Mouse (Mus musculus): ENCODE results near the gene Dlg4.
"Not testable (repeated sequence)": the region's sequence is repeated elsewhere in the genome, so short reads cannot be mapped to it uniquely, and the experiment has no call there.

Dlg4 gene

DNA sequence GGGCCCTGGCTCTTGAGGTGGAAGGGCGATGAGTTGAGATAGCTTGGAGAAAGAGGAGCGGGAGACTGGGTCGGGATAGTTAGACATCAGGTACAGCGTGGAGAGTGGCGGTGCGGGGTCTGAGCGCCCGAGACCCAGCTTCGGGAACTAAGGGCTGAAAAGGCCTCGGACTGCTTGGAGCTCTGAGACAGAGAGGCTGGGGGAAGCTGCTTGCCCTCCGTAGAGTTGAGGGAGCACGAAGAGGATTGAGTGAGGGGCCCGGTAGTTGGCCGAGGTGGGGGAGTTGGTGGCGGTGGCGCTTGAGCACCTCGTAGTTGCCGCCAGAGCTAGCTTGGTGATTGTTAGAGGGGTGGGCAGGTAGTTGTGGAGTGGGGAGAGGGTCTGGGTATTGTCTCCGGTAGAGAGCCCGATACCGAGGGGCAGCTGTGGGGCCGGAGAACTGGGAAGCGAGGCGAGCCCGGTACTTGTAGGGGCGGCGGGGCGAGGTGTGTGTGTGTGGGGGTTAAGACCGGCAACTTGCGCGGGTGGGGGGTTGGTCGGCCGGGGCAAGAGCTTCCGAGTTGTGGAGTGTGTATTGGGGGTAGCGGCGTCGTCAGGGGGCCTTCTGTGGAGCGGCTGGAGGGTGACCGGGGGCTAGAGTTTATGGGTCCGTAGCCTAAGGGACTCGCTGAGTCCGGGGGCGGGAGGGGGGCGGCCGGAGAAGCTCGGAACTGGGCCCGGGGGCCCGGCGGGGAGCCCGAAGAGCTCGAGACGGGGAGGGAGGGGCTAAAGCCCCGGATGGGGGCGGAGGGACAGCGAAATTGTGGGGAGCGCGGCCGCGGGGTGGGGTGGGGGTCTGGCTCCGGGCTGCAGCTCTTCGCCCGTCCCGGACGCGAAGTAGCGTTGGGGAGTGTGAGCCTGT is 20.3 kb upstream of the Dlg4 start:
- DNase-seq (ENCODE audit: low read depth, low spot score): peak; percentile 80

DNA sequence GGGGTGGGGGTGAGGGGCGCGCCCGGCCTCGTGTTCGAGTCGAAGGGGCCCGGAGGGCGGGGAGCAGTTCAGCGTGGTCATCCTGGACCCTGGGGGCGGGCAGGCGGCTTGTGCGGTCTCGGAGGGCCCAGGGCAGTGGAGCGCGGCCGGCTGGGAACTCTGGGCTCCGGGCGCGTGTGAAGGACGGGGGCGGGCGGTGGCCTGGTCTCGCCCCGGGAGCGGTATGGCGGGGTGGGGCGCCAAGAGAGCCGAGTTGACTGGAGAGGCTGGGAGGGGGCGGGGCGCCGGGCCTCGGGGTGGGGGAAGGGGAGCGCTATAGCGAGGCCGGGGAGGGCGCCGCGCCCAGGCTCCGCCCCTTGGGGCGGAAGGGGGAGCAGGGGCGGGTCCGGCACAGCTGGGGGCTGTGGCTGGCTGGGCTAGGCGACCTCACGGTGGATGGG is 19.7 kb upstream of the Dlg4 start:
- DNase-seq (ENCODE audit: low read depth, low spot score): peak; percentile 92

DNA sequence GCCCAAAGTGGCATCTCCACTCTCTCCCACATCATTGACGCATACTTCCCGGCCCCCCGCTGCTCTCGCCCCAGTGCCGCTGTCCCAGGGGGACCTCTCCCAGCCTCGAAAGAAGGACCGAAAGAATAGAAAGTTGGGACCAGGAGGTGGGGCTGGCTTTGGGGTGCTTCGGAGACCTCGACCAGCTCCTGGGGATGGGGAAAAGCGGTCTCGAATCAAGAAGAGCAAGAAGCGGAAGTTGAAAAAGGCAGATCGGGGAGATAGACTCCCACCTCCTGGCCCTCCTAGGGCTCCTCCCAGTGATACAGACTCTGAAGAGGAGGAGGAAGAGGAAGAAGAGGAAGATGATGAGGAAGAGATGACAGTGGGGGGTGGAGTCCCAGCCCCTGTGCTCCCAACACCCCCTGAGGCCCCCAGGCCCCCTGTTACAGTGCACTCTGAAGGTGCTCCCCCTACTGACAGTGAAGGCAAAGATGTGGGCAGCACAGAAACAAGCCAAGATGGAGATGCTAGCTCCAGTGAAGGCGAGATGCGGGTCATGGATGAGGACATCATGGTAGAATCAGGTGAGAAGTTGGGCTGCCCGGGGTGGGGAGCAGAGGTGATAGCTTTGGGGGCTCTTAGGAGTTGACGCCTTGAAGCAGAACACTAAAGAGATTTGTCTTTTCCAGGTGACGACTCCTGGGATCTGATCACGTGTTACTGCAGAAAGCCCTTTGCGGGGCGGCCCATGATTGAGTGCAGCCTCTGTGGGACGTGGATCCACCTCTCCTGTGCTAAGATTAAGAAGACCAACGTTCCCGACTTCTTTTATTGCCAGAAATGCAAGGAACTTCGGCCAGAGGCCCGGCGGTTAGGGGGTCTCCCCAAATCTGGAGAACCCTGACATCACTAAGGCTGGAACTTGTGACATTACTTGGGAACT is 17.9 kb upstream of the Dlg4 start:
- peak; percentile 42 for DNase-seq (ENCODE audit: low read depth, low spot score)

GRCm38 (mm10) chr11:69999666-70000065 is 17.1 kb upstream of the Dlg4 start:
- peak; percentile 55 for DNase-seq (ENCODE audit: low read depth, low spot score)

GRCm38 (mm10) chr11:70000396-70000898 is 16.3 kb upstream of the Dlg4 start, which contains the start of gene Dvl2:
Gene Dvl2 (plus strand): TSS chr11:70000595.
- DNase-seq (ENCODE audit: low read depth, low spot score): peak; percentile 97

DNA sequence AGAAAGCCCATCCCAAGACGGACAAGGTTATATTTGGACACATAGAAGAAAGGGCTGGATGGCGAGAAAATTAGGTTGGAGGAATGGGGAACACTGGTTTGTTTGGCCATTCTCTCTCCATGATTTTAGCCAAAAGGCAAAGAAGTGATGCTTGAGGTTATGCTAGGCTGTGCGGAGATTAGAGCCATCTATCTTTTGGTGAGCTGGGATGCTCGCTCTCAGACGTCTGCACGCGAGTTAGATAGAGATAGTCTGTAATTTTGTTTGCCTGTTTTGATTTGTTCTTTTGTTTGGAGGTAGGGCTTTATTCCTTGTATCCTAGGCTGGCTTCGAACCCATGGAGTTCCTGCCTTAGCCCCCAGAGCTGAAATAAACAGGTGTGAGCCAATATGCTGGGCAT is 15.6 kb upstream of the Dlg4 start:
- DNase-seq (ENCODE audit: low read depth, low spot score): no peak

GRCm38 (mm10) chr11:70001865-70002264 is 14.9 kb upstream of the Dlg4 start:
- DNase-seq (ENCODE audit: low read depth, low spot score): peak; percentile 79

GRCm38 (mm10) chr11:70002471-70002870 is 14.3 kb upstream of the Dlg4 start:
- DNase-seq (ENCODE audit: low read depth, low spot score): no peak

DNA sequence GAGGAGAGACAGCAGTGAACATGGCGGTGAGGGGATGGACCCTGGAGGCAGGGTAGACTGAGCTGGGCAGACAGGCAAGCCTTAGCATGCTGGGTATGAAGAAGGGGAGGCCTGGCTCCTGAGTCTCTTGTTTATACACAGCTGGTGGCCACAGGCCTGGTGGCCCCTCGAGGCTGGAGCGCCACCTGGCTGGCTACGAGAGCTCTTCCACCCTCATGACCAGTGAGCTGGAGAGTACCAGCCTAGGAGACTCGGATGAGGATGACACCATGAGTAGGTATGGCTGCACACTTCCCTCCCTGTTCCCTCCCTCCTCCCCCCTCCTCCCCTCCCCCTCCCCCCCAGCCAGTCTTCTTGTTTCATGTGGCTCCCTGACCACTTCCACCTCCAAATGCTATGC is 11.2 kb upstream of the Dlg4 start:
- DNase-seq (ENCODE audit: low read depth, low spot score): peak; percentile 72

- no peak for DNase-seq (ENCODE audit: low read depth, low spot score)
These were observed 6.7 kb upstream of the Dlg4 start for GRCm38 (mm10) chr11:70010033-70010432.

GRCm38 (mm10) chr11:70010548-70010947 is 6.2 kb upstream of the Dlg4 start:
- DNase-seq (ENCODE audit: low read depth, low spot score): no peak

DNA sequence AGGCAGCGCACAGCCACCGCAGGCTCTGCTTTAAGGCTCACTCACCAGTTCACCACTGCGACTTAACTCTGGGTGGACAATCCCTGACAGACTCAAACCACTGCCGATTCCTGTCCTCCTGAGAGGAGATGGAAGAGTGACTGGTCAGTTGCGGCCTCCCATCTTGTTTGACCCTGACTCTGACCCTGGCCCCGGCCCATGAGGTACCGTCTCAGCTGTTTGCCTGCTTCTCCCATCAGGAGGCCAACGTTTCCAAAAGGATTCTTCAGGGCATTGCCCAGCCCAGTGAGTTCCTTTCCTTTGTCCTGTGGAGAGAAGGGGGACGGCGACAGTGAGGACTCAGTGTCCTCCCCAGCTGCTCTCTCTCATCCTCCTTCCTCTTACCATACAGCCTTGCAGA is 5.8 kb upstream of the Dlg4 start:
- no peak for DNase-seq (ENCODE audit: low read depth, low spot score)

GRCm38 (mm10) chr11:70012931-70013330 is 3.8 kb upstream of the Dlg4 start:
- no peak for DNase-seq (ENCODE audit: low read depth, low spot score)

DNA sequence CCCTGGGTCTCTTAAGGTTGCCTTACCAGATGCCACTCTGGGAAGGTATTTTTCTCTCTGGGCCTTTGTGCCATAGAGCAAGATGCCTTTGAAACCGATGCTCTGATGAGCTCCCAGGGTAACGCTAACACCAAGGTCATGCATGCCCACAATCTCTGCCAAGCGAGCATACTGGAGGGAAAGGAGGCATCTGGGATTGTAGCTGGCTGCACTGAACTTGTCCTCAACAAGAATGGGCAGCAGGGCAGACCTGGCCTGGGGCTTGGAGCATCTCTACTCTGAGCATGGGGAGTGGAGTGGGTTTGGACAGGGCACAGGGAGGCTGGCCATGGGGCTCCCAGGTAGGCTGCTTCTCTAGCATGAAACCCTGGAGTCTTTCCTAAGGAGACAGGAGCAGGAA is 3.3 kb upstream of the Dlg4 start:
- no peak for DNase-seq (ENCODE audit: low read depth, low spot score)

DNA sequence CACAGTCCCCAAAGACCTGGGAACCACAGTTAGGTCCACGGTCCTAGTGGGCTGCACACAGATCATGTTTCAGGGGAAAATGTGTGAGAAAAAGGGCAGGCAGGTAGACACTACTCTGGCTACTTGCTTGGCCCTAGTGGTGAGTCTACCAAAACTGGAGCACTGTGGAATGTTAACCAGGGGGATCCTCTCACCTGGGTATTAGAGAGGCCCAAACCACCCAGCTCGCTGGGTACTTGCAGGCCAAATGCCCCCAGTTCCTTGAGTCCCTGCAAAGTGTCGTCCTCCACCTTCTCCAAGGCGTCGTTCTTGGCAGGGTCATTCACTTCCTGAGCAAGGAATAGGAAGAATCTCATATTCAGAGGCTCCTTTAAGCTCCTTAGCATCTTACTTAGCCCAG is 2.7 kb upstream of the Dlg4 start:
- DNase-seq (ENCODE audit: low read depth, low spot score): no peak

GRCm38 (mm10) chr11:70014880-70015558 is 1.7 kb upstream of the Dlg4 start, which contains the start of gene Acadvl:
Gene Acadvl (minus strand): TSS chr11:70015411.
- peak; percentile 89 for DNase-seq (ENCODE audit: low read depth, low spot score)

GRCm38 (mm10) chr11:70015677-70016076 is 1.1 kb upstream of the Dlg4 start:
- no peak for DNase-seq (ENCODE audit: low read depth, low spot score)

DNA sequence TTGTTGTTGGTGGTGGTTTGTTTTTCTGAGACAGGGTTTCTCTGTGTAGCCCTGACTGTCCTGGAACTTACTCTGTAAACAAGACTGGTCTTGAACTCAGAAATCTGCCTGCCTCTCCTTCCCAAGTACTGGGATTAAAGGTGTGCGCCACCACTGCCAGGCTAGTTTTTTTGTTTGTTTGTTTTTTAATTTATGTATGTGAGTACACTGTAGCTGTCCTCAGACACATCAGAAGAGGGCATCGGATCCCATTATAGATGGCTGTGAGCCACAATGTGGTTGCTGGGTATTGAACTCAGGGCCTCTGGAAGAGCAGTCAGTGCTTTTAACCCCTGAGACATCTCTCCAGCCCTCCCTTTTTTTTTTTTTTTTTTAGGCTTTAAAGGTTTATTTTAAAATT is 565 bp upstream of the Dlg4 start:
- not testable (repeated sequence) for DNase-seq (ENCODE audit: low read depth, low spot score)

GRCm38 (mm10) chr11:70017199-70017767 is 541 bp downstream of the Dlg4 start:
- DNase-seq (ENCODE audit: low read depth, low spot score): no peak

DNA sequence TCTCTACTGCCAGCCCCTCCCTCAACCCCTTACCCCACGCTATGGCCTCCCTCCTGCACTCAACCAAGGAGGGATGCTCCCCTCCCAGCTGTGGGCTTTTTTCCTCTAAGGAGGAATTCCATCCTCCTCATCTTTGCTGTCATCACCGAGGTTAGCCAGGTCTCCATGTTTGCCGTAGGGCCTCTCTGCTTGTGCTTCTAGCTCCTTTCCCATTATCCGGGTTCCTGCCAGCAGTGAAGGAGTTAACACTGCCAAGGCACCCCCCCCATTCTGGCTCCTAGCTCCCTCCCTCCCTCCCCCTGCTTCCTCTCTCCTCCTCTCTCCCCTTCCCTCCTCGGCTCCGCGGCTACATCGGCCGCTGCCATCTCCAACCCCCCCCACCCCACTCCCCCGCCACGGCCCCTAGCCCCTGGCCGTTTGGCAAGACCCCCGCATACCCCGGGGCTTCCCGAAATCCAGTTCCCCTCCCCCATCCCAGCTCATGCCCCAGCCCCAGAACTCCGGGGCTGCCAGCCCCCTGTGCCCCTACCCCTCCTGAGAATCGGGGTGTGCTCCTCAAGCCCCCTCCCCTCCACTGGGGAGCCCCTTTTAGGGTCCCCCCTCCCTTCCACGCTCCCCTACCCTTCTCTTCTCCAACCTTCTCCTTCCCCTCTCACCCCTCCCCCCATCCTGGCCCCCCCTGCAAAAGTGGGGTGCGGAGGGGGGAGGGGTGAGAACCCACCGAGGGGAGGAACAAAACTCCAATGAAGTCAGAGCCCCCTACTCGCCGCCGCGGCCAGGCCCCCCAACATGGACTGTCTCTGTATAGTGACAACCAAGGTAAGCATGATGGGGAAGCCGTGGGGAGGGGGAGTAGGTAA is 1.6 kb downstream of the Dlg4 start:
- peak; percentile 65 for DNase-seq (ENCODE audit: low read depth, low spot score)
